ENCODE assay signal across 8 mouse cellular contexts in genomic region chr8:94986676-94987075, GRCm38 (mm10). TPM values are rescaled to one million over a fixed set of nuclear protein-coding genes. Genes with fewer than 3 reads are reported as not detected.
DNase-seq lines count a peak whose midpoint lies in the region; ATAC-seq and TF ChIP-seq lines count a peak whose summit lies in the region.

No protein-coding gene starts in this region.

- H3K4me3 ChIP-seq in cerebellum, adult 2 months (replicated peaks; ENCODE audit: insufficient read depth, low read depth, low read length): peak overlapping the region; percentile 1
- H3K4me3 ChIP-seq in neural tube, embryonic 12.5 days: 0 out of 2 replicates have a peak overlapping the region, but pooled peaks have one; percentile 1
- no peak overlapping the region for H3K4me3 ChIP-seq in hindbrain, embryonic 15.5 days
- no peak overlapping the region for H3K4me3 ChIP-seq in stomach, postnatal 0 days (ENCODE audit: low read depth, low read length)

- peak; percentile 57 to 58 for DNase-seq in cerebellum, adult 2 months
- DNase-seq in cerebellum, adult 8-10 months: no peak
- no peak for DNase-seq in neural tube, embryonic 10.5 days (ENCODE audit: extremely low spot score, low spot score)
- DNase-seq in stomach, postnatal 0 days (ENCODE audit: low spot score): peak; percentile 53
- no peak for DNase-seq in urinary bladder, postnatal 36 days (ENCODE audit: low spot score in 2 of 2)

- no peak for TF ChIP-seq CTCF in cerebellum, adult 2 months (IDR thresholded peaks at IDR 0.05; ENCODE audit: borderline replicate concordance, insufficient read depth, low read depth, low read length)
- no peak for TF ChIP-seq CTCF in stomach, postnatal 0 days (IDR thresholded peaks at IDR 0.05; ENCODE audit: low read depth)

- H3K27me3 ChIP-seq in cerebellum, adult 2 months (ENCODE audit: control insufficient read depth, insufficient read depth, low read length): no peaks in the 10 kb centered on the region
- no peaks in the 10 kb centered on the region for H3K27me3 ChIP-seq in neural tube, embryonic 12.5 days (replicated peaks)
- no peaks in the 10 kb centered on the region for H3K27me3 ChIP-seq in hindbrain, embryonic 15.5 days
- H3K27me3 ChIP-seq in stomach, postnatal 0 days (ENCODE audit: control insufficient read depth, insufficient read depth, low read length): no peaks in the 10 kb centered on the region

- peak overlapping the region; percentile 41; the same call in 1 of the 2 replicates for H3K27ac ChIP-seq in cerebellum, adult 2 months (ENCODE audit: insufficient read depth, low read length)
- peak overlapping the region; percentile 15; the same call in 1 of the 2 replicates for H3K27ac ChIP-seq in neural tube, embryonic 12.5 days
- peak overlapping the region; percentile 37; the same call in 1 of the 2 replicates for H3K27ac ChIP-seq in hindbrain, embryonic 15.5 days (replicated peaks)
- H3K27ac ChIP-seq in stomach, postnatal 0 days (replicated peaks): no peak overlapping the region; the same call in 1 of the 2 replicates

- peak; percentile 16; the same call in 1 of the 2 replicates for ATAC-seq in neural tube, embryonic 12.5 days (ENCODE audit: low FRiP score, low read depth)
- peak; percentile 17; the same call in 1 of the 2 replicates for ATAC-seq in hindbrain, embryonic 15.5 days (ENCODE audit: low FRiP score, low read depth)
- peak; percentile 13; the same call in 1 of the 2 replicates for ATAC-seq in megakaryocyte progenitor cell, adult 5-6 weeks (replicated peaks; ENCODE audit: poor library complexity)
- ATAC-seq in stomach, postnatal 0 days (ENCODE audit: low FRiP score, low TSS enrichment): no peak

- H3K36me3 ChIP-seq in neural tube, embryonic 12.5 days: no peaks in the 10 kb centered on the region
- no peaks in the 10 kb centered on the region for H3K36me3 ChIP-seq in hindbrain, embryonic 15.5 days
- H3K36me3 ChIP-seq in stomach, postnatal 0 days (ENCODE audit: control insufficient read depth, insufficient read depth, low read length): no peaks in the 10 kb centered on the region

- H3K4me1 ChIP-seq in cerebellum, adult 2 months (ENCODE audit: control insufficient read depth, insufficient read depth, low read length): peaks cover 49% of the 10 kb centered on the region
- peaks cover 64% of the 10 kb centered on the region for H3K4me1 ChIP-seq in neural tube, embryonic 12.5 days
- peaks cover 74% of the 10 kb centered on the region for H3K4me1 ChIP-seq in hindbrain, embryonic 15.5 days (replicated peaks)
- H3K4me1 ChIP-seq in stomach, postnatal 0 days (replicated peaks; ENCODE audit: control insufficient read depth, insufficient read depth): peaks cover 10% of the 10 kb centered on the region

- no peak for TF ChIP-seq POLR2A in cerebellum, adult 2 months (IDR thresholded peaks at IDR 0.05; ENCODE audit: borderline replicate concordance, insufficient read depth, low read length)

- H3K4me2 ChIP-seq in neural tube, embryonic 12.5 days (replicated peaks): peak overlapping the region; percentile 47
- peak overlapping the region; percentile 38 for H3K4me2 ChIP-seq in hindbrain, embryonic 15.5 days
- H3K4me2 ChIP-seq in stomach, postnatal 0 days (replicated peaks; ENCODE audit: low read depth): no peak overlapping the region

- no peaks in the 10 kb centered on the region for H3K9me3 ChIP-seq in neural tube, embryonic 12.5 days
- H3K9me3 ChIP-seq in hindbrain, embryonic 15.5 days: no peaks in the 10 kb centered on the region
- no peaks in the 10 kb centered on the region for H3K9me3 ChIP-seq in stomach, postnatal 0 days (ENCODE audit: control insufficient read depth, low read length)

- 11% methylated on average over 5 of the region's 5 CpGs for WGBS in cerebellum, adult 2 months
- 38% methylated on average over 5 of the region's 5 CpGs for WGBS in neural tube, embryonic 12.5 days
- 25% methylated on average over 5 of the region's 5 CpGs for WGBS in hindbrain, embryonic 15.5 days
- WGBS in stomach, postnatal 0 days: 42% methylated on average over 5 of the region's 5 CpGs

- no peak for TF ChIP-seq EP300 in stomach, postnatal 0 days (optimal IDR thresholded peaks at IDR 0.05)

- no peak overlapping the region for H3K9ac ChIP-seq in neural tube, embryonic 12.5 days
- H3K9ac ChIP-seq in hindbrain, embryonic 15.5 days: no peak overlapping the region
- H3K9ac ChIP-seq in stomach, postnatal 0 days (ENCODE audit: low read length): no peak overlapping the region

RNA-seq across cellular contexts. Expression of gene Adgrg1, which starts 12.1 kb away (rescaled TPM):
- 75.8 and 79.1 TPM in 2 replicates for polyA plus RNA-seq in cerebellum, adult 2 months (2012; rRNA removed)
- polyA plus RNA-seq in neural tube, embryonic 12.5 days (2016; fragmentation: Nextera tagmentation; extraction: Ambion mirVana): 177 and 208 TPM in 2 replicates
- 116 and 122 TPM in 2 replicates for polyA plus RNA-seq in hindbrain, embryonic 15.5 days (2015; fragmentation: Nextera tagmentation; extraction: Ambion mirVana)
- 88.4 and 140 TPM in 2 replicates for total RNA-seq in megakaryocyte progenitor cell, adult 5-6 weeks (2015)
- total RNA-seq in megakaryocyte progenitor cell, adult 5-6 weeks (2017): 48.8 and 85.6 TPM in 2 replicates
- 42.4 and 50.9 TPM in 2 replicates for polyA plus RNA-seq in stomach, postnatal 0 days (2015; fragmentation: Nextera tagmentation; extraction: Ambion mirVana)

RNA-seq across cellular contexts. Expression of gene Adgrg3, which starts 30.8 kb away (rescaled TPM):
- polyA plus RNA-seq in cerebellum, adult 2 months (2012; rRNA removed): 0.16 and 0.25 TPM in 2 replicates
- 2.4 and 2.6 TPM in 2 replicates for polyA plus RNA-seq in neural tube, embryonic 12.5 days (2016; fragmentation: Nextera tagmentation; extraction: Ambion mirVana)
- polyA plus RNA-seq in hindbrain, embryonic 15.5 days (2015; fragmentation: Nextera tagmentation; extraction: Ambion mirVana): 0.79 and 0.95 TPM in 2 replicates
- 106 and 111 TPM in 2 replicates for total RNA-seq in megakaryocyte progenitor cell, adult 5-6 weeks (2015)
- total RNA-seq in megakaryocyte progenitor cell, adult 5-6 weeks (2017): 178 and 215 TPM in 2 replicates
- polyA plus RNA-seq in stomach, postnatal 0 days (2015; fragmentation: Nextera tagmentation; extraction: Ambion mirVana): 0.61 and 0.92 TPM in 2 replicates

Comparison
In these comparisons a context has a peak if more than half of its experiments do, and no peak if none do; other contexts are left out.
1. DNase-seq: peak in cerebellum, adult 2 months (2 of 2) and stomach, postnatal 0 days (single experiment); none in cerebellum, adult 8-10 months (single experiment), neural tube, embryonic 10.5 days (single experiment) and urinary bladder, postnatal 36 days (0 of 2).
2. H3K4me3 ChIP-seq: peak in cerebellum, adult 2 months (single experiment) and neural tube, embryonic 12.5 days (single experiment); none in hindbrain, embryonic 15.5 days (single experiment) and stomach, postnatal 0 days (single experiment).